Mouse (Mus musculus) ovary, postnatal 36 days (tissue): ENCODE results near the gene Slc25a42.

ENCODE experiments used
- DNase-seq: peaks from one replicate; pipeline ENCODE4 v3.0.0; 2022; ENCODE audit warnings: low spot score, mixed read lengths

The Slc25a42 gene

DNA sequence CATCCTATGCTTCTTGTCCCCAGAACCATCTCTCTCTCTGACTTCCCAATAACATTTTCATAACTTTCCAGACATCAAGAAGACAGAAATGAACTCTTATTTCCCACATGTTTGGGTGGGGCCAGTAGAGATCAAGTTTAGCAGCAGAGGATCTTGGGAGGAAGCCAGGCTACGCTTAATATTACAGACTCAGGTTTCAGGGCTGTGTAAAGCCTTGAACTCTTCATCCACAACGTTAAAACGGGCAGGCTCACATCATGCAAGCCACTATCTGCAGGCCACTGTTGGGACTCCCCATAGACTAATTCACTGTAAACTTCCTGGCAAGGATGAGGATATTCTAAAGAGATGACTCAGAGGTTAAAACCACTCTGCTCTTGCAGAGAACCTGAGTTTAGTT, 2.3 kb upstream of the Slc25a42 start:
- DNase-seq = no peak

DNA sequence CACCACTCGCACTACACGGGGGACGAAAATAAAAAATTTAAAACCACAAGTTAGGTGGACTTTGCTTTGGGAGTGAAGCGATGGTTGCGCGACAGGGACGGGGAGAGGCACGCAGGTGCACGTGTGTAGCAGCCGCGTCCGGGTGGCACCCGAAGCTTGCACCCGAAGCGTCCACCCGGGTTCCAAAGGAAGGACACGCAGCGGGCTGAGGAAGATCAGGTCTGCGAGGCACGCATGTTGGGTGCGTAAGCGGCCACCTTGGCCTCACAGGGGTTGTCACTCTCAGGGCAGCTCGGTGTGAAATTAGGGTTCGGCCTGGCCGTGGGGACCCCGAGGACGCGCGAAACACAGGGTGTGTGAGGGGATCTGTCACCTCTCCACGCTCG, 386 bp downstream of the Slc25a42 start:
- no peak for DNase-seq

DNA sequence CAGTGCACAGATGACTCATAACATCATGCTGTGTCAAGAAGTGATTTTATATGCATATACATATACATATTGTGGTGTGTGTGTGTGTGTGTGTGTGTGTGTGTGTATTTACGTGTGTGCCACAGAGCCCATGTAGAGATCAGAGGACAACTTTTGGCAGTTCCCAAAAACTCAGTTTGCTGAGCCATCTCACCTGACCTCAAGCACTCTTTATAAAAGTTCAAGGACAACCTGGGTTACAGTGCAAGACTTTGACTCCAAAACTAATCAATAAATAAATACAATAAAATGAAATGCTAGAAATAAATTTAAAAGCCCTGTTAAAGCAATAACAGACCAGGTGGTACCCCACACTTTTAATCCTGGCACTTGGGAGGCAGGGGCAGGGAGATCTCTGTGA, 830 bp downstream of the Slc25a42 start:
- DNase-seq = no peak

DNA sequence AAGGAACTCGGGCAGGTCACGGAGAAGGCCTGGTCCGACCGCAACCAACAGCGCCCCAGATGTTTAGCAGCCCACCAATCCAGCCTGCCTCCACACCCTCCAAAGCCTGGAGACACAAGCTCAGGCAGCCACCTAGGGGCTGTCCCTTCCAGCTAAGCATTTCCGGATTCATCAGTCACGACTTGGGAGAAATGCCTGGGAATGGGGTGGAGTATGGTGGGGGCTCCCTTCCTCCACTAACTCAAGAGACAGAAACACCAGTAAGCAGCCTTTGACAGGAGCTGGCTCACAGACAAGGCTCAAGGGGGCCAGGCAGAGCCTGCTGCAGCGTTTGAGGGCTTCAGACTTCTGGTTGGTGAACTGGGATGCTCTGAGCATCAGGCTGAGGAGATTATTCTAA, 1.6 kb downstream of the Slc25a42 start:
- peak; percentile 13 for DNase-seq

DNA sequence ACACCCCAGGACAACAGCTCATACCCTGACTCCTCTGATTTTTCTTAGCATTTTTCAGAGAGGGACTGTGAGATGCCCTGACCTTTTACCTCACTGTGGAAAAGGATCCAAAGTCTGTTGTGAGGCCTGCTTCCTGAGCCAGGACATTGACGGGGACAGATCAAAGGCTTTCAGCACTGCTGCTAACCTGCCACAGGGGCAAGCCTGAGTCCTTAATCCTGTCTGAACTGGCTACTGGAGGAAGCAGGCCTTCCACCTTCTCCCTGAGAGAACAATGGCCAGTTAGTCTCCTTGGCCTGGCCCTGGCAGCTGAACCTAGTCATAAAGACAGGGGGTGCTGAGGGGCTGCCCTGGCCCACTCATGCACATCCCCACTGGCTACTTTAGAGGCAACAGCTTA, 4.0 kb downstream of the Slc25a42 start:
- DNase-seq = no peak

DNA sequence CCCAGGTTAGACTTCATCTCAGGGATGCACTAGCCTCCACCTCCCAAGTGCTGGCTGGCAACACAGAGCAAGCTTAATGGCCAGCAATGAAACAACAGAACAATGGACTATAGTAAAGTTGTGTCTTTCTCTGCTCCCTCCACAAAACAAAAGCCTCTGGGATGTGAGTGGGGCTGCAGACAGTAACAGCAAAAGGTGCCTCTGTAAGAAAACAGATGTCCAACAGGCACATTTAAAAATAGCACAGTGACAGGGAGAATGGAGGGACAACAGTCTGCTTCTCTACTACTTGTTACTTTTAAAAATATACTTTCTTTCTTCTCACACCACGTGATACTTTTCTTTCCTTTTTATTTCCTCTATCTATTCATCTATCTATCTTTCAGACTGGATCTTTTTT, 7.3 kb downstream of the Slc25a42 start:
- DNase-seq = no peak

DNA sequence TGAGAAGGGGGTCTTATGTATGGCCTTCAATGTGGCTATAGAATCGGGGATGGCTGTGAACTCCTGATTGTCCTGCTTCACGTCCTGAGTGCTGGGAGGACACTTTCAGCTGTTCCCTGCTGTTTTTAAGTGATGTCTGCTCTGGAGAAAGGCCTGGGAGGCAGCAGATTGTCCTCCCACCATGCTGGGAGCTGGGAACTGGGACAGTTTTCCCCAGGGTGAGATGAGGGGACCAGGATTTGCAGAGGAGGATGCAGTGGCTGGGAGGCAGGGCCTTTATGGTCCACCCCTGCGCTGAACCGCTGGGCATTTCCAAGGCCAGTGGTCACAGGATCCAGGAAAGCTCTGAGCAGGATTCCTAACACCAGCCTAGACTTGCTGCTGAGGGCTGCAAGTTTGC, 9.0 kb downstream of the Slc25a42 start:
- peak; percentile 3 for DNase-seq

DNA sequence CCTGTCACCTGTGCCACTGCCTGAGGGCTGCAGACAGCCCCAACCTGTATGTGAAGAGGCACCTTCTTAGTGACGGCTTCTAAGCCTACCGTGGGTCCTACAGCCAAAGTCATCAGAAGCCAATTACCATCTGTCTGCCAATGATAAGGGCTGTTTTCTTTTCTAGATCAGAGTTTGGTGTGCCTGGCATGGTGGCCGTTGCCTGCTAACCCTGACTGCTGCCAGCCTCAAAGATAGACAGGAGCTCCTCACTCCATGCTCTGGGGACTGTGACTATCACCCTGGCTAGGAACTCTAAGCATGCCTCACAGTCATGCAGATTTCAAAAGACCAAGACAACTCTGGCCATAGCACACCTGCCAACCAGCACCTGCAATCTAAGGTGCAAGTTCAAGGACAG, 10.7 kb downstream of the Slc25a42 start:
- DNase-seq = no peak

DNA sequence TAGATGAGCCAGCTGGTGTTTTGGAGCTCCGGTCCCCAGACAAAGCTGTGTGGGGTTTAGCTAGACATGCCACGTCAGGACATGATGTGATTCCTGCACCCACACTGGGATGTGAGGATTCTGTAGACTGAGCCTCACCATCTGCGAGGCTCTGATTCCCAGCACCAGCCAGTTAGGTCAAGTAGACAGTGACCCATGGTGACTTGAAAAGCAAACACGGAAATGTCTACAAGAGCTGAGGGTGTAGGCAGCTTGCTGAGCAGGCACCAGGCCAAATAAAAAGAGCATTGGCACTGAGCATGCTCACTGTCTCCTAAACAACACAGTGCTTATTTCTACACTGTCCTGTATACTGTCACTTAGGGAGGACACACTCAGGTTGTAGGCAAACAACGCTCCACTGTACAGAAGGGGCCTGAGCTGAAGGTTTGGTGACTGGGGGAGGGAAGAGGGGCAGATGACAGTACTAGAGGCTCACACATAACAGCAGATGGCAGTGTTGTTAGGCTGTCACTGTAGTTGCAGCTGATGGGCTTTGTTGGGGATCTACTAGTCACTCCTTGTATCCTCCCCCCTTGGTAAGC, 11.9 kb downstream of the Slc25a42 start:
- DNase-seq = peak; percentile 26

DNA sequence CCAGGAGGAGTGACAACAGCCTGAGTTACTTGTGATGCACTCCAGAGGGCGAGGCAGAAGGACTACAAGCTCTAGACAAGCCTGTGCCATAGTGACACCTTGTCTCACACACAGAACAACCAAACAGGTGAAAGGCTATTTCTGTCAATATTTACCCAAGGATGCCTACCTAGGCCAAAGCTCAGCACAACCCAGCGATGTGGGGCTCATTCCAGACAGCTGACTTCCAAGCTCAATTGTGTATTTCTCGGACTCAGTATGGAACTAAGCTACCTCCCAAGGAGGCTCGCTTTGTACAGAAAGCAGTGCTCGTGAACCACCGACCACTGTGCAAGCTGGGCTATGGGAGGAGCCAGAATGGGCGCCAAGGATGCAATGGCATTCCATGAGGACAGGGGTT, 14.5 kb downstream of the Slc25a42 start:
- no peak for DNase-seq

DNA sequence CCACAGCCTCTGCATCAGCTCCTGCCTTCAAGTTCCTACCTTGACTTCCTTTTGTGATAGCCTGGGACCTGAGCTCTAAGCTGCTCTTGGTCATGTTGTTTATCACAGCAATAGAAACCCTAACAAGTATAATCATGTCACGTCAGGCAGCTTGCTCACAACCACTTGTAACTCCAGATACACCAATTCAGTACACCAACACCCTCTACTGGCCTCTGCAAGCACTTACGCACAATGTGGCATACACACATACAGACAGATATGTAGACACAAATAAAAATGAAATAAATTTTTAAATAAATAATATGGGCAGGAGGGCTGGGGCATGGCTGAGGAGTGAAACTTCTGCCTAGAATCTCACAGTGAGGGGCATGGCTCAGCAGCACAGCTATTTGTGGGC, 16.3 kb downstream of the Slc25a42 start:
- DNase-seq = no peak

DNA sequence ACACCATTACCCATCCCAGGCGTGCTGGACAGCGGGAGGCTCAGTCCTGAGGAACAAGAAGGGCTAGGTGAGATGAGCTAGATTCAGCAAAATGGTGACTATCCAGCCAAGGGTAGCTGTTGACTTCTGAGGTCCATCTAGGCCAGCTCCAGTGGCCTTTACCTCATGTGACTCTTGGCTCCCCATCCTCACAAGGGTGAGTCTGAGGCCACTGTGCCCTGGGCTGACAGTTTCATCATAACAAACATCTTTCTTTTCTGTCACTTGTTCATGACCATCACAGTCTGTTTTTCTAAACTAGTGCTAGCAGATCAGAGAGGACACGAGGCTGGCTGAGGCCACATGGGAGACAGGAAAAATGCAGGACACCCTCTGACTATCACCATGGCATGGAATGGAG, 17.9 kb downstream of the Slc25a42 start:
- DNase-seq = peak; percentile 4

DNA sequence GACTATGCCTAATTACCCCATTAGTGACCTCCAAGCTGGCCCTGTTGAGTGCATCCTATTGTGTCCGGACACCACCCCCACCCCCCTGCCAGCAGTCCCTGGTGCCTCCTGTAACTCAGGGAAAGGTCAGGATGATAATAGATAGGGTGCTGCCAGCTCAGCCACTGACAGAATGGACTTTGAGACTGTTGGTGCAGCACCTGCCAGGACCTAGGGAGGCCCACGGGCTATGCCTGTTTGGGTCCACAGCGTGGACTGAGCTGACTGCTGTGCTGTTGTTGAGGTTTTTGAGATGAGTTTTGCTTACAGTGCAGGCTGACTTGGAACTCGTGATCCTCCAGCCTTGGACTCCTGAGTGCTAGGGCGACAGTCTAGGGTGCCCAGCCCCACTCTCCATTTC, 18.9 kb downstream of the Slc25a42 start:
- DNase-seq = peak; percentile 3

DNA sequence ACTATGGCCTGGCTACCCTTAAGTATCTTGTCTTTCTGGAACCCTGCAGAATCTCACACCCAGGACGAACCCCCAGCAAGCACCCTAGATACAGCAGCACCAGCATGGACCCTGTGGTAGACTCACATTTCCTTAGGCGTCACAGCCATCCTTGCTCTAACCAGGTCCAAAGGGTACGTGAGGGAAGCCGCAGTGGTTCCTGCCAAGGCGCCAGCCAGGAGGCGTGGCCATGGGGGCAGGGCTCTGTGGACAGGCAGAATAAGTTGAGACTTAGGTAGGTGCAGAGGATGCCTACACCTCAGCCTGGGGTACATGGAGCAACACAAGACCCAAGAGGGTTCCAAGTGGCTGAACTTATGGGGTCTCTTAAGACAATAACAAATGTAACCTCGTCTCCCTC, 23.4 kb downstream of the Slc25a42 start:
- DNase-seq = peak; percentile 17

DNA sequence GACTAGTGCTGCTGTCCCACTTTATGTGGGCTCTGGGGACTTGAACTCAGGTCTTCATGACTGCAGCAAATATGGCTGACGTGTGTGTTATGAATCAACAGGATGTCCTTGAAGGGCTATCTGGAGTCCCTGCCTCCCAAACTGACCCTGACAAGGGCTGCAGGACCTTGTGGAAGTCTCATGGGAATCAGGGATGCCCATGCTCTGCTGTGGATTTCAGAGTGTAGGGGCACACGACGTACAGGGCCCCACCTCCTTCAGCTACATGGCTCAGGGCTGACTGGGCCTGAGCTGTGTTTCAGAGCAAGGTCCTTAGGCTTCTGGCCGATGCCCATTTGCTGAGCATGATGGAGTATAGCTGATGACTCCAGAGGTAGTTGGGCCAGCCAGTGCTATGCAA, 28.9 kb downstream of the Slc25a42 start:
- peak; percentile 14 for DNase-seq

DNA sequence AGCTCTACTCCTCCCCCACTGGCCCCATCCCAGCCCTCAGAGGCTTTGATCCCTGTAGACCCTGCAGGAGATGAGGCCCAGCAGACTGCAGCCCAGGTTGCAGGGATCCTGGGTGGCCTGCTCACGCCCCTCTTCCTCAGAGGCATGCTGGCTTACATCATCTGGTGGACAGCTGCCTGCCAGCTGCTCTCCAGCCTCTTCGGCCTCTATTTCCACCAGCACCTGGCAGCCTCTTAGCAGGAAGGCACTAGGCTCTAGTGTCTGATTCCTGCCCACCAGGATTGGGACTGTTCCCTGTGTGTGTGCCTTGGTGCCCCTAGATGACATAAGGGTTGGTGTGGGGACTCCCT, 30.2 kb downstream of the Slc25a42 start:
- no peak for DNase-seq

DNA sequence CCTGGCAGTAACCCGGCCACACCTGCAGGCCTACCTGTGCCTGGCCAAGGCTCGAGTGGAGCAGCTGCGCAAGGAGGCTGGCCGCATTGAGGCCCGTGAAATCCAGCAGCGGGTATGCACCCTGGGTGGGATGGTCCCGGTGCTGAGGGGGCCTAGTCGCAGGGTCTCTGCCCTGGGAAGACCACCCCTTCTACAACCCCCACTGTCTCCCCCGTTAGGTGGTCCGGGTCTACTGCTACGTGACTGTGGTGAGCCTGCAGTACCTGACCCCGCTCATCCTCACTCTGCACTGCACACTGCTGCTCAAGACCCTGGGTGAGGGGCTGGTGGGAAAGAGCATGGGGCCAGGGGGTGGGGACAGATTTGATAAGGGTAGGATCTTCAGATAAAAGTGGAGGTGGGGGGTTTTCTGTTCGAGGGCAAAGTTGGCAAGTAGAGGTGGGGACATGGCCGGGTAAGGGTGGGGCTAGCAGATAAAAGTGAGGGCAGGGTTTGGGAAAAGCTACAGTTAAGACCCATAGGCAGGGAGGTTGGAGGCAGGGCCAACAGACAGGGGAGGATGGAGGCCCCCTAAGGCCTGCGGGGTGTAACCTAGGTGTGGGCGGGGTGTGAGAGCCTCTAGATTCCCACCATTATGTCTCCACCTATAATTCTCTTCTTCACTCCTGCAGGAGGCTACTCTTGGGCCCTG, 30.7 kb downstream of the Slc25a42 start:
- peak; percentile 2 for DNase-seq

DNA sequence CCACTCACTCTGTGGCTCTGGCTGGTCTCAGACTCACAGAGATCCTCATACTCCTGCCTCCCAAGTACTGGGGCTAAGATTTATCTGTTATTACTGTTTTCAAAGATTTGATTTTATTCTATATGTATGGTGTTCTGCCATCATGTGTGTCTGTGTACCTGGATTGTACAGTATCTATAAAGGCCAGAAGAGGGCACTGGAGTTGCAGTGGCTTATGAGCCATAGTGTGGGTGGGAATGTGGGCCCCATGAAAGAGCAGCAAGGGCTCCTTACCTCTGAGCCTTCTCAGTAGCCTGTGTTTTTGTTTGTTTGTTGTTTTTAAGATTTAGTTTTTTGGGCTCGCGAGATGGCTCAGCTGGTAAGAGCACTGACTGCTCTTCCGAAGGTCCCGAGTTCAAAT, 33.0 kb downstream of the Slc25a42 start:
- DNase-seq = no peak

DNA sequence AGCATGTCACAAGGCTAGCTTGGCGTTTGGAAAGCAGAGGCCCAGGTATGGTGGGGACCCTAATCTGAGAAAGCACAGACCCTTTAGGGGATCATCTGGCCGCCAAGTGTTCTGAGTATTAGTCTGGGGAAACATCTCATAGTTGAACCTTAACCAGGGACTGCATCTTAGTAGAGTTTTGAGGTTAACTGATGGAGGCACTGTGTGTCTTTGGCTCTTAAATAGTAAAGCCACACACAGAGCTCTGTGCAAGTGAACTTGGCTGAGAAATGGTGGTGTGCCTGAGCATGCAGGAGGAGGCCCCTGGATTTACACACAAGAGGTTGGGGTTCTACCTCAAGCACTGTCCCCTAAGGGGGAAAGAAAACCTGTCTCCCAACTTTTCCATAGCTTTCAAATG, 33.9 kb downstream of the Slc25a42 start:
- DNase-seq = no peak

DNA sequence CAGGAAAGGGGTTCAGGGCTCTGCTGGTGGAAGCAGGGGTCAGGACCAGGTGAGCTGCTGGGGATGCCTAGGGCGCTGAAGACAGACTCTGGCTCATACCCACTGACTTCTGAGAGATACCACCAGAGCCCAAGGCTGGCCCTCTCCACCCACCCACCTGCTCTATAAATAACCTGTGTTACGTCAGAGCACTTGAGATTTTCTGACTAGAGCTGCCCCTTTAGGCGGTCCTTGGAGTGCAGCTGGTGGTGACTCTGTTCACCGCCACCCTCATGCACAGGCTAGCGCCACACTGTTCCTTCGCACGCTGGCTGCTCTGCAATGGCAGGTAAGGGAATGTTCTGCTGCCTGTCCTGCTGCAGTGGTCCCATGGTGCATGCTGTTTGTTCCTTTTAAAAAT, 38.0 kb downstream of the Slc25a42 start:
- no peak for DNase-seq

DNA sequence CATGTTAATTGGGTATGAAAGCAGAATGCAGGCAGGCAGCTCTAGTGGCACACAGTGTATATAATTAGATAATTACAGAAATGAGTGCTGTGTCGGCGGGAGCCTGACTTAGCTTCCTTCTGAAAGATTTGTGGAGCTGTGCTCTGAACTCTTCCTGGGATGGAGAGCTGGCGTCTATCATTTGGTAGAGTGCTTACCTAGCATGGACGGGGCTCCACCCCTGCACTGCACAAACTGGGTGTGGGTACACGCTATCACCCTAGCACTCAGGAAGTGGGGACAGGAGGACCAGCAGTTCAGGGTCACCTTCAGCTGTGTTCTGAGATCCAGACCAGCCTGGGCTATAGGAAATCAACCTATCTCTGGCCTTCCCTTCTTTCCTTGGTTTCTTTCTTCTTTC, 38.8 kb downstream of the Slc25a42 start:
- DNase-seq = no peak

DNA sequence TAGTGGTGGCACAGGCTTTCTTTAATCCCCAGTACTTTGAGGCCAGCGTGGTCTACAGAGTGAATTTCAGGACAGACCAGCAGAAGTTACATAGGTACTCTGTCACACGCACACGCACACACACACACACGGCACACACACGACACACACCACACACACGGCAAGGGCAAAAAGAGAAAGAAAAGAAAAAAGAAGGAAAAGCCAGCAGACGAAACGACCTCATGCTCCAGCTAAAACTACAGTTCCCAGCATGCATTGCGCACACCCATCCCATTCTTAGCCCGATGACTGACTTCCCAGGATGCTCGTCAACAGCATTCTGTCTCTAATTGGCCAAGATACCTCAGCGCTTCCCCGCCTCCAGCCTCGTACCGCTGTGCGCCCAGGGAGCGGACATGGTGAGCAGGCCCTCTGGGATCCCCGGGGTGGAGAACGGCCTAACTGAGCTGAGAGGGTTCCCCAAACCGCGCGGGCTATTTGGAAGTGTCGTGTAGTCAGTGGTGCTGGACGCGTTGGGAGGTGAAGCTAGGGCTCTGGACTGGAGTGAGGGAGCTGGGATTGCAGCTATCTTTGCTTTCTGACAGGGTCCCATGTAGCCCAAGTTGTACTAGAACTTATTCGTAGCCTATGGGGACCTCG, 39.9 kb downstream of the Slc25a42 start, which contains the start of gene Tmem161a:
Gene Tmem161a, plus strand, starts transcription at position 314 of the 639 bp plus-strand sequence.
- DNase-seq = peak; percentile 87

DNA sequence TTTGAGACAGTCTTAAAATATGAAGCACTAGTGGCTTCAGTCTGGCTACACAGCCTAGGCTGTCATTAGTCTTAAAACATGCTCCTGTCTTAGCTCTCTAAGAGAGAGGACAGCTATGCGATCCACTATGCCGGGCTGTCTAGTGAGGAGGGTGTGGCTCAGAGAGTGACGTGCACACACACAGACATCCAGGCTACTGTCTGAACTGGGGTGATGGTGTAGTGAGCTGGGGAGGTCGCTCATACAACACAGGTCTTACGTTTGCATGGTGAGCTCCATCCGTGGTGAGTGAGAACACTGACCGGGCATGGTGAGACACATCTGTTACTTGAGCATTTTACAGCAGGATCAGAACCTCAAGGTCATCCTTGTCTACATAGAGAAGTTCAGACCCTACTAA, 40.9 kb downstream of the Slc25a42 start:
- no peak for DNase-seq

DNA sequence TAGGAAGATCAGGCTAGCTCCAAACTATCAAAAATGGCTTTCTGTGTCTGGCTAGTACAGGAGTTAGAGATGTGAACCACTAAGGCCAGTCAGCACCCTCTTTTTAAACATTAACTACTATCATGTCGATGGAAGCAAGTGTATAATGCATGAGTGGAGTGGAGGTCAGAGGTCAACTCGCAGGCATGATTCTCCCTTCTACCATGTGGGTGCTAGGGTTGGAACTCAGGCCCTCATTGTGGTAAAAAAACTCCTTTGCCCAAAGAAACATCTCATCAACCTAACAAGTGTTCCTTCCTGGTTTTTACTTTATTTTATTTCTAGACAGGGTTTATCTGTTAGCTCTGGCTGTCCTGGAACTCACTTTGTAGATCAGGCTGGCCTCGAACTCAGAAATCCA, 41.4 kb downstream of the Slc25a42 start:
- DNase-seq = no peak
